Mouse (Mus musculus) heart, adult 2 months (tissue): ENCODE data around the gene Gpld1. TPM values are rescaled to one million over a fixed set of nuclear protein-coding genes. Genes with fewer than 3 reads are reported as not detected.
"Not testable (repeated sequence)": the region's sequence is repeated elsewhere in the genome, so short reads cannot be mapped to it uniquely, and the experiment has no call there.

Experiments used
- DNase-seq, 2 experiments: peaks; one replicate each; pipeline ENCODE4 v3.0.0; 2021
- H3K27ac ChIP-seq: fragments of 200-600 bp; 2 replicates; pipeline ENCODE4 v1.8.1; 2022
- H3K27me3 ChIP-seq: fragments of 200-500 bp; 2 replicates; pipeline ENCODE4 v1.6.1; 2012; ENCODE audit warnings: mild to moderate bottlenecking, low read length, inconsistent platforms, mixed read lengths; ENCODE audit not compliant: control insufficient read depth, insufficient read depth
- H3K36me3 ChIP-seq: fragments of 200-500 bp; 2 replicates; pipeline ENCODE4 v1.6.1; 2012; ENCODE audit warnings: low read length, inconsistent platforms; ENCODE audit not compliant: control insufficient read depth, insufficient read depth
- H3K4me1 ChIP-seq: fragments of 200-500 bp; 2 replicates; pipeline ENCODE4 v1.6.1; 2011; ENCODE audit warnings: low read length; ENCODE audit not compliant: control insufficient read depth, insufficient read depth
- H3K4me3 ChIP-seq: fragments of 200-600 bp; 2 replicates; pipeline ENCODE4 v1.8.1; 2022
- H3K79me2 ChIP-seq: fragments of 200-500 bp; replicated peaks from 2 replicates; pipeline ENCODE4 v1.6.1; 2012; ENCODE audit warnings: mild to moderate bottlenecking, inconsistent platforms, low read length, moderate library complexity, mixed read lengths; ENCODE audit not compliant: control insufficient read depth, insufficient read depth
- H3K9ac ChIP-seq: fragments of 200-500 bp; 2 replicates; pipeline ENCODE4 v1.6.1; 2012; ENCODE audit warnings: low read depth, mild to moderate bottlenecking, control low read depth, inconsistent platforms, low read length, mixed read lengths
- CTCF ChIP-seq: fragments of 200-600 bp; IDR thresholded peaks from 2 replicates; pipeline ENCODE4 v1.8.1; 2022; ENCODE audit warnings: antibody characterized with exemption, mild to moderate bottlenecking, moderate library complexity
- EP300 ChIP-seq: fragments of 200-500 bp; IDR thresholded peaks from 2 replicates; pipeline ENCODE4 v1.6.1; 2011; ENCODE audit warnings: low read depth, low read length, control low read depth; ENCODE audit not compliant: insufficient read depth
- POLR2A ChIP-seq: fragments of 200-500 bp; IDR thresholded peaks from 2 replicates; pipeline ENCODE4 v1.6.1; 2011; ENCODE audit warnings: mild to moderate bottlenecking, low read depth, low read length, control low read depth; ENCODE audit not compliant: insufficient read depth
- WGBS: fragments of 180-500 bp; shearing (Covaris S2); methylation state at CpG from one replicate; pipeline ENCODE4 v1.1.7; 2018; 5-methylcytosine and 5-hydroxymethylcytosine counted together
- intact Hi-C: fragments of 180-260 bp; cut with DNase I; formaldehyde crosslinking; loops from one replicate; pipeline ENCODE4 v1.15.1; 2025
- polyA plus RNA-seq: library from polyadenylated mRNA; depleted of rRNA; stranded (reverse); fragments of >200 nt; gene quantifications from 2 replicates; pipeline ENCODE4 v1.2.3, GENCODE M21; 2012
- total RNA-seq, 2 experiments: library from RNA; stranded (reverse); gene quantifications; 2 replicates each; pipeline ENCODE4 v1.2.3; 2021

The Gpld1 gene
- total and polyA plus RNA-seq, 3 experiments: 0.98 to 2.7 (median 2.1) TPM

DNA sequence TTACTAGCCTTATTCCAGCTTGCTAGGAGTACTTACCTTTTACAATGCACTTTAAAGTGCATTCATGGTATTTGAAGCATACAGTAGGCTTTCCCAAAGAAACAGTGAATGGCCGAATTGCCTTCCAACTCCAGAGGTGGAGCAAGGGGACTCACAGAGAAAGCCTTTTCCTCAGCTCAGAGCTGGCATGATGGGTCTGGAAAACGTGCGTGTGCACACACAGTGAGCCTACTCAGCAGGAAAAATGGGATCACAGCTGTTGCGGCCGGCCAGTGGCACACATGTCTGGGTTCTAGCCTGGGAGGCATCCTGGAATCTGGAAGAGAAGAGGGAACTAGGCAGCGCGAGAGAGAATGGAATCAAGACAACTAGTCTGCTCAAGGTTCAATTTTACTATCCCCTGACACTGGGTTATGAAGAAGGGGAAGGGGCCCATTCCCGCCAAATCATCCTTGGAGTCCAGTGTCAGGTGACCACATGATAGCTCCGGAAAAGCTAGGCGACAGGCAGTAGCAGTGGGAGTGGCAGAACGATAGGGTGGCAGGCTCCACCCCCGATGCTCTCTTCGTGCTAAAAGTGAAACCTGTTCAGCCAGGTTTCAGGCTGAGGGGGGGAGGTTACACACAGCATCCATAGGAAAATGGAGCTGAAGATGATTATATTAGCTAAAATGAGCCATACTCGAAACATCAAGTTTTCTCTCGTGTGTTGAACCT lies 22.3 kb downstream of the Gpld1 start:
- 0 out of 2 replicates have a peak overlapping the region, but pooled peaks have one; percentile 14 for H3K4me3 ChIP-seq
- DNase-seq: no peak
- intact Hi-C loops: no loop called here
- H3K36me3 ChIP-seq: no peaks in the 10 kb centered on the region
- WGBS: 17% methylated on average over 15 of the region's 15 CpGs
- H3K27me3 ChIP-seq: no peaks in the 10 kb centered on the region
- no peaks in the 10 kb centered on the region for H3K4me1 ChIP-seq
- no peak overlapping the region for H3K9ac ChIP-seq
- H3K27ac ChIP-seq: no peak overlapping the region
- no peaks in the 10 kb centered on the region for H3K79me2 ChIP-seq
- no peak for TF ChIP-seq POLR2A
- TF ChIP-seq CTCF: no peak
- no peak for TF ChIP-seq EP300

DNA sequence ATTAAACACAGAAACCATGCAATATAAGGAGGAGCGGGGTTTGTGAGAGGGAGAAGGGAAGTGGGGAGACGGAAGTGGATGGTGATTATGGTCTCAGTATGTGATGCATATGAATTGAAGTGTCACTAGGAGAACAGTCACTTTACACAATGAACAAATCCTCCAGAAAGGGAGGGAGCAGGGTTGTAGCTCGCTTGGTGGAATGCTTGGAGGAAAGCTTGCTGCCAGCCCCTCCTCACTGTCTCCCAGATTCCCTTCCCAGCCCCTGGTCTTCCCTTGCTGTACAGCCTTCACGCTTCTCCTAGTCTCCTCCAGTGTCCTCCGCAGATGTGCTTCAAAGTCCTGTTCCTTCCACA lies 22.9 kb downstream of the Gpld1 start:
- intact Hi-C loops: no loop called here
- no peaks in the 10 kb centered on the region for H3K79me2 ChIP-seq
- no peaks in the 10 kb centered on the region for H3K4me1 ChIP-seq
- no peak for DNase-seq
- no peak for TF ChIP-seq EP300
- TF ChIP-seq POLR2A: no peak
- WGBS: 27% methylated on average over 5 of the region's 5 CpGs
- H3K27ac ChIP-seq: no peak overlapping the region
- H3K36me3 ChIP-seq: no peaks in the 10 kb centered on the region
- 0 out of 2 replicates have a peak overlapping the region, but pooled peaks have one; percentile 14 for H3K4me3 ChIP-seq
- H3K27me3 ChIP-seq: no peaks in the 10 kb centered on the region
- no peak overlapping the region for H3K9ac ChIP-seq

- H3K4me3 ChIP-seq, H3K36me3 ChIP-seq, H3K79me2 ChIP-seq, H3K4me1 ChIP-seq, H3K27ac ChIP-seq, intact Hi-C loops, H3K27me3 ChIP-seq, H3K9ac ChIP-seq, DNase-seq: not testable (repeated sequence)
- WGBS: 77% methylated on average over 3 of the region's 3 CpGs
These were observed 28.8 kb downstream of the Gpld1 start for GRCm38 (mm10) chr13:24971776-24972175.

- 78% methylated on average over 4 of the region's 4 CpGs for WGBS
- Histone ChIP-seq H3K4me1 (no peaks in the 10 kb centered on the region), H3K4me3 (no peak overlapping the region), H3K9ac (no peak overlapping the region), H3K27ac (no peak overlapping the region), H3K36me3 (no peaks in the 10 kb centered on the region), H3K79me2 (no peaks in the 10 kb centered on the region), H3K27me3 (no peaks in the 10 kb centered on the region)
- DNase-seq: no peak
- intact Hi-C loops: no loop called here
- TF ChIP-seq CTCF: no peak
- no peak for TF ChIP-seq POLR2A
- no peak for TF ChIP-seq EP300
These were observed 33.4 kb downstream of the Gpld1 start for GRCm38 (mm10) chr13:24976384-24976783.

- 71% methylated on average over 5 of the region's 5 CpGs for WGBS
- intact Hi-C loops: no loop called here
- Histone ChIP-seq H3K36me3 (no peaks in the 10 kb centered on the region), H3K9ac (no peak overlapping the region), H3K27ac (no peak overlapping the region), H3K4me3 (no peak overlapping the region), H3K4me1 (no peaks in the 10 kb centered on the region), H3K79me2 (no peaks in the 10 kb centered on the region), H3K27me3 (no peaks in the 10 kb centered on the region)
- TF ChIP-seq POLR2A (no peak), CTCF (no peak), EP300 (no peak)
- no peak for DNase-seq
These were observed 34.9 kb downstream of the Gpld1 start for GRCm38 (mm10) chr13:24977820-24978342.

- DNase-seq: no peak
- Histone ChIP-seq H3K36me3 (no peaks in the 10 kb centered on the region), H3K9ac (no peak overlapping the region), H3K79me2 (no peaks in the 10 kb centered on the region), H3K27me3 (no peaks in the 10 kb centered on the region), H3K4me1 (peaks cover 1% of the 10 kb centered on the region; the same call in 1 of the 2 replicates), H3K4me3 (no peak overlapping the region), H3K27ac (no peak overlapping the region)
- TF ChIP-seq EP300 (no peak), CTCF (no peak), POLR2A (no peak)
- 79% methylated on average over 6 of the region's 6 CpGs for WGBS
- intact Hi-C loops: loop anchor here (10.0 kb wide), 1 partner anchor 496 kb away; no protein-coding TSS in a partner anchor
These were observed 38.1 kb downstream of the Gpld1 start for GRCm38 (mm10) chr13:24981031-24981430.
